ENCODE assay signal across 17 mouse cellular contexts in genomic region chr1:161254361-161254760, GRCm38 (mm10). TPM values are rescaled to one million over a fixed set of nuclear protein-coding genes. Genes with fewer than 3 reads are reported as not detected.
A peak's percentile ranks its signal among the peaks of the same experiment; 100 is the strongest.
DNase-seq lines count a peak whose midpoint lies in the region; ATAC-seq and TF ChIP-seq lines count a peak whose summit lies in the region.
"Had no signal": no experiment of that assay in that cellular context is flagged by ENCODE, and none has a peak within 500 bp of the region (broad histone marks: within the 10 kb centered on the region; RNA-seq: fewer than 3 reads in every experiment).

No protein-coding gene starts in this region.

- intact Hi-C loops in left cerebral cortex, adult 2 months (cut with DNase I) = loop anchor here (5.0 kb wide), 1 partner anchor 122 kb away; the partner anchor contains the start of gene Klhl20
- intact Hi-C loops in left cerebral cortex, postnatal 4 days (cut with DNase I) = no loop called here

- H3K4me2 ChIP-seq in liver, embryonic 12.5 days = peak overlapping the region; percentile 5; the same call in 1 of the 2 replicates
- H3K4me2 ChIP-seq: hindbrain, embryonic 13.5 days; midbrain, embryonic 12.5 days; neural tube, embryonic 15.5 days had no signal

- H3K36me3 ChIP-seq in liver, embryonic 12.5 days = no peaks in the 10 kb centered on the region
- H3K36me3 ChIP-seq: hindbrain, embryonic 13.5 days; midbrain, embryonic 12.5 days; neural tube, embryonic 15.5 days had no signal

- H3K27ac ChIP-seq in left cerebral cortex, adult 2 months = no peak overlapping the region
- peak overlapping the region; percentile 69 for H3K27ac ChIP-seq in liver, embryonic 12.5 days
- H3K27ac ChIP-seq: hindbrain, embryonic 13.5 days; midbrain, embryonic 12.5 days; neural tube, embryonic 15.5 days had no signal

- TF ChIP-seq CTCF in left cerebral cortex, adult 2 months (IDR thresholded peaks at IDR 0.05) = peak; percentile 1; the same call in 1 of the 2 replicates

- WGBS in liver, embryonic 12.5 days (ENCODE audit: insufficient replicate concordance) = 27% methylated on average over 1 of the region's 1 CpGs

- H3K27me3 ChIP-seq in liver, embryonic 12.5 days (replicated peaks) = no peaks in the 10 kb centered on the region
- H3K27me3 ChIP-seq: CH12.LX; neural tube, embryonic 15.5 days had no signal

- H3K4me1 ChIP-seq in liver, embryonic 12.5 days = peaks cover 74% of the 10 kb centered on the region

- no peak for ATAC-seq in liver, embryonic 12.5 days
- ATAC-seq: forebrain, embryonic 14.5 days had no signal

- H3K4me3 ChIP-seq in left cerebral cortex, adult 2 months = no peak overlapping the region
- no peak overlapping the region for H3K4me3 ChIP-seq in liver, embryonic 12.5 days
- H3K4me3 ChIP-seq: hindbrain, embryonic 13.5 days; midbrain, embryonic 12.5 days; neural tube, embryonic 15.5 days had no signal

- no peaks in the 10 kb centered on the region for H3K9me3 ChIP-seq in liver, embryonic 12.5 days (replicated peaks)
- H3K9me3 ChIP-seq: hindbrain, embryonic 13.5 days; midbrain, embryonic 12.5 days; neural tube, embryonic 15.5 days had no signal

- H3K9ac ChIP-seq in liver, embryonic 12.5 days = no peak overlapping the region
- H3K9ac ChIP-seq: hindbrain, embryonic 13.5 days; midbrain, embryonic 12.5 days; neural tube, embryonic 15.5 days had no signal

- no peak for DNase-seq in left cerebral cortex, adult 2 months (ENCODE audit: extremely low spot score in 1 of 2, low spot score in 2 of 2)
- DNase-seq in left cerebral cortex, postnatal 4 days = no peak
- DNase-seq in R1 (ENCODE audit: low read depth, low spot score) = peak; percentile 64
- no peak for DNase-seq in layer of hippocampus, postnatal 10 days (ENCODE audit: low spot score in 2 of 2)
- DNase-seq in spleen, postnatal 36 days (ENCODE audit: low spot score in 2 of 2) = no peak
- DNase-seq in thymus, postnatal 25 days = no peak
- DNase-seq: adrenal gland, postnatal 14 days; B cell, adult 2 months; cerebellum, adult 9-10 months; kidney, adult 8-10 months; kidney, postnatal 14 days had no signal

RNA-seq across cellular contexts. Expression of gene Prdx6, which starts 3.3 kb away (rescaled TPM):
- total RNA-seq in left cerebral cortex, adult 2 months (2021) = 100 to 1,000 TPM; 321 to 326 TPM
- 100 to 1,000 TPM in 1 of 2 experiments, 10 to 100 TPM in 1; 97.9 to 112 TPM for total RNA-seq in left cerebral cortex, postnatal 4 days (2021)
- 467 and 508 TPM in 2 replicates for polyA plus RNA-seq in liver, embryonic 12.5 days (2016; fragmentation: Nextera tagmentation; extraction: Ambion mirVana)
- total RNA-seq in layer of hippocampus, postnatal 10 days (2021) = 100 to 1,000 TPM; 214 to 229 TPM
